Mouse (Mus musculus) CH12.LX (cell line): ENCODE results near the gene Ngp.

Source experiments
- CTCF ChIP-seq, 2 experiments: IDR thresholded peaks in 1 of 2; conservative IDR thresholded peaks in 1 of 2; 2 replicates each; pipeline ENCODE4 v1.5.1; 2011 to 2012; ENCODE audit warnings: low read depth in 2 of 2, low read length in 2 of 2, improper control_type of control experiment in 1 of 2, inconsistent platforms in 1 of 2, mild to moderate bottlenecking in 1 of 2, moderate library complexity in 1 of 2
- GABPA ChIP-seq: IDR thresholded peaks from 2 replicates; pipeline ENCODE4 v1.6.1; 2012; ENCODE audit warnings: low read depth, low read length, improper control_type of control experiment, inconsistent platforms; ENCODE audit not compliant: insufficient replicate concordance
- HCFC1 ChIP-seq: IDR thresholded peaks from 2 replicates; pipeline ENCODE4 v1.6.1; 2012; ENCODE audit warnings: low read depth, mild to moderate bottlenecking, inconsistent platforms, low read length, improper control_type of control experiment
- NRF1 ChIP-seq: IDR thresholded peaks from 2 replicates; pipeline ENCODE4 v1.6.1; 2014; ENCODE audit warnings: low read depth, mild to moderate bottlenecking, inconsistent platforms, low read length, improper control_type of control experiment, moderate library complexity
- POLR2A ChIP-seq: IDR thresholded peaks from 2 replicates; pipeline ENCODE4 v1.6.1; 2011; ENCODE audit warnings: low read depth, mild to moderate bottlenecking, improper control_type of control experiment, low read length
- ZC3H11A ChIP-seq: IDR thresholded peaks from 2 replicates; pipeline ENCODE4 v1.6.1; 2012; ENCODE audit warnings: low read depth, mild to moderate bottlenecking, inconsistent platforms, low read length, improper control_type of control experiment

GRCm38 (mm10) chr9:110379361-110379760 is 40.2 kb upstream of the Ngp start:
- TF ChIP-seq GABPA = no peak
- TF ChIP-seq POLR2A = no peak
- no peak for TF ChIP-seq NRF1
- no peak for TF ChIP-seq CTCF (conservative IDR thresholded peaks at IDR 0.05 in 1 of 2, IDR thresholded peaks at IDR 0.05 in 1 of 2; ENCODE audit: low read depth in 2 of 2, low read length in 2 of 2)
- TF ChIP-seq ZC3H11A = no peak
- no peak for TF ChIP-seq HCFC1
